Mouse (Mus musculus) adrenal gland, postnatal 14 days (tissue): ENCODE data around the gene Litaf. TPM values are rescaled to one million over a fixed set of nuclear protein-coding genes. Genes with fewer than 3 reads are reported as not detected.

Experiments used
- DNase-seq: peaks from one replicate; pipeline ENCODE4 v3.0.0; 2021; ENCODE audit warnings: mixed read lengths
- long read RNA-seq, 2 experiments: library from polyadenylated mRNA; stranded (forward); transcript quantifications; one replicate each; pipeline ENCODE4 v2.0.0; 2021
- total RNA-seq: library from RNA; stranded (reverse); gene quantifications from 2 replicates; pipeline ENCODE4 v1.2.3, GENCODE M21; 2021

Litaf gene
- 38.6 and 47.5 TPM in 2 replicates for total RNA-seq
- long read RNA-seq, experiment 1, transcript Litaf-201 (4 exons, 2,235 nt): major isoform, 35 of 47 reads
- long read RNA-seq, experiment 1, partial matches to known transcripts: 8 of 47 reads
- long read RNA-seq, experiment 1, other reads (novel, unspliced or antisense): 4 of 47 reads
- long read RNA-seq, experiment 2, transcript Litaf-201 (4 exons, 2,235 nt): major isoform, 18 of 20 reads
- long read RNA-seq, experiment 2, partial matches to known transcripts: 1 of 20 reads
- long read RNA-seq, experiment 2, other reads (novel, unspliced or antisense): 1 of 20 reads

- peak; percentile 99 for DNase-seq
These were observed at the start of gene Litaf for GRCm38 (mm10) chr16:11066029-11066832. Gene Litaf (minus strand): TSS chr16:11066157.

- no peak for DNase-seq
These were observed 43.3 kb upstream of the Litaf start for GRCm38 (mm10) chr16:11109198-11109740.

GRCm38 (mm10) chr16:11104905-11105304, 38.9 kb upstream of the Litaf start:
- DNase-seq: no peak

DNA sequence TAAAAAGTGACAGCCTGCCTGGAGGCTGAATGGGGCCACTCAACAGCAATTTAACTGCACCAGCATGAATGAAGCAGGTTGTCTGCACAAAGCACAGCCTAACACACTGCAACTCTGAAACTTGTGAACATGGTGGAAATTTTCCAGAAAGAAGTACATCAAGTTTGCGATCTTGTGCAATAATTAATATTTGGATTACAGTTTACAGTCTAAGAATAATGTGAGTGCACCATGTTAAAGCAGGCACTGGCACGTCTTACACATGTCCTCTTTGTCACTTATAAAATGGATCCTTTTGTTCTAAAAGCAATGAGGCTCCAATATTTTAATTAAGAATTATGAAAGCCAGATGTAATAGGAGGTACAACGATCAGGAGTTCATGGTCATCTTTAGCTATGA, 31.3 kb upstream of the Litaf start:
- no peak for DNase-seq

- DNase-seq: no peak
These were observed 27.9 kb upstream of the Litaf start for GRCm38 (mm10) chr16:11093717-11094386.

DNA sequence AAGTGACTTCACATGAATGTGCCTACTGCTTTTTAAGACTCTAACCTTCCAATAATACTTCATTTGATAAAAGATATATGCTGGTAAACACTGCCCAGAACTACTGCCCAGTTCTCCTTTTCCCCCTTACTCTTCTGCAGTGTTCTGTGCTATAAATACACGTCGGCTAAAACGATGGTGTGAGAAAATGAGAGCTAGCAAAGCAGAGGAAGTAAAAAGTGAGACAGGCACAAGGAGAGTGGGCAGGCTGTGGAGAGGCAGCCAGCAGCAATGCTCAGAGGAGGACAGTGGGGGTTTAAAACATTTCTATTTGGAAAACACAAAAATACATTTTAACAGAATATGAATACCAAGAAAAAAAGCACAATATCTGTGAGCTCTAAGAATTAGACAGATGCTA, 26.6 kb upstream of the Litaf start:
- DNase-seq: no peak

DNA sequence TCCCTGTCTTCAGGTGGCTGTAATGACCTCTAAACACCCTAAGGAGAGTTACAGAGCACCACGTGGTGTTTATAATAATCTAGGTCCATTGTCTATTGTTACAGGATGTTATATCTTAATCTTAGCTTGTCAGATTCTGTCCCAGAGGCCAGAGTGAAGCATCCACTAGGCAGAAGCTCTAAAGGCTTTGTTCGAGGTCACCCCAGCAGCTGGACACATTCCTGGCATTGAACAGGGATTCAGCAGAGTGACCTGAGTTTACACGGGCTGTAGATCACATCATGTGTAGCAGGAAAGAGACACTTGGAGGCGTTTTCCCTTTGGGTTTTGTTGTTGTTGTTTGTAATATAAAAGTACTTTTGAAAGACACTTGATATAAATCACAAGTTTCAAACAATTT, 26.1 kb upstream of the Litaf start:
- peak; percentile 40 for DNase-seq

GRCm38 (mm10) chr16:11090836-11091570, 25.0 kb upstream of the Litaf start:
- peak; percentile 19 for DNase-seq

DNA sequence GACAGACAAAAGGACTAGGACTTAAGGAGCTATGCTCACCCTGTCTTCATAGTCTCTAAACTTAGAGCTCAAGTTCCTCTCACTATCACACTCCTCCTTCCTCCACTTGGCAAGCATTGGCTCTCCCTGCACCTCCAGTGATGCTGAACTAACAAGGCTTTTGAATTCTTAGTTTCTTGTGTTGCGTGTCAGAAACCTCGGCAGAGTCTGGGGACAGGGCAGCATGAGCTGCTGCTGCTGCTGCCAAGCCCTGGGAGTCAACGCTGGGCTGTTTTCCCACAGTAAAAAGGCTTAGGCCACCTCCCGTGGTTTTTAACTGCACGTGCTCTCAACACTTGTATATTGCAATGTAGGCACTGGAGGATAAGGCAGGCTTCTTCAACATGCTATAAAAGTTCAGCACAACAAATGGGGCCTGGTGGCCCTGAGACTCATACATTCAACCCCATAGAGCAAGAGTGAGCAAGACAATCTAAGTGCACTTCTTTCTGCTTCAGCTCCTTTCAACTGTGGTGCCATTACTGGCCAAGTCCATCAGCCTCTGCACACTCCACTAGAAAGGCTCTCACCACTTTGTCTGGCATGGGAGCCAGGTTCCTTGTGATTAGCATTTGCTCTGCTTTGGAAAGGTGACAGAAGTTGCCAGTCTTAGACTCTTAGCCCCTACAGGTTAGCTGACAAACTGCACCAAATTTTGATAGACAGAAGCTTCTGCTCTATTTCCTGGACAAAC, 21.1 kb upstream of the Litaf start:
- DNase-seq: no peak

- no peak for DNase-seq
These were observed 20.3 kb upstream of the Litaf start for GRCm38 (mm10) chr16:11086299-11086698.

DNA sequence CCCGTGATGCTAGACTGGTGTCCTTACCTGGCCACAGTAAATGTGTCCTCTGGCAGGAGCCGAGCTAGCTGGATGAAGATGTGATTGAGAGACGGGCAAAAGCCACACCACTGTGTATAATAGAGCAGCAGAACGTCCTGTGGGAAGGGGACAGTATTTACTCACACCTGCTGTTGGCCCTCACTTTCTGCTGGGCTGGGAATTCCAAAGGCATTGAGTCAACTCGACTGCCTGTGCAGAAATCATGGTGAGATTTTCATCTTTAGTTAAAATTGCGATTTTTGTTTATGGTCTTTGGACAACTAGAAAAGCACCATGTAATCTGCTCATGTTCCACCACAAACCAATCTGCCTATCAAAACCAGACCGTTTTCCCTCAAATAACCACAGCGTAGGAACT, 18.2 kb upstream of the Litaf start:
- no peak for DNase-seq

GRCm38 (mm10) chr16:11078216-11078869, 12.4 kb upstream of the Litaf start:
- no peak for DNase-seq

- DNase-seq: no peak
These were observed 11.7 kb upstream of the Litaf start for GRCm38 (mm10) chr16:11077601-11078201.

DNA sequence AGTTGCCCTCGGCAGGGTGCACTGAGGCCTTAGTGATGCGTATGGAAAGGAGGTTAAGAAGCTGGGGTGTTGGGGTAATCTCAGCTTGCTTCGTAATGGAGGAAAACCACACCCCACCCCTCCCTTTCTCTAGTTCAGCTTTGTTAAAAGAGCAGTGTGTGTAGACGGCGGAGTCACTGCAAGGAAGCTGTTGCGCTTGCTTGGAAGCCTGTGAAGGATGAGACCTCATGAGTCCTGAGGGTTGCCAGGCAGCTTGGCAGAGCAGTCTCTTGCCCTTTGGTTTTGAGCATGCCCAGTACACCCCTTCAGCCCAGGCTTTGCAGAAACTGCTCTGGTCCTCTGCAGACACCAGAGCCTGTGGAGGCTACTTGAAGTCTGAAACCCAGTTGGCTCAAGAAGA, 7.1 kb upstream of the Litaf start:
- peak; percentile 62 for DNase-seq

DNA sequence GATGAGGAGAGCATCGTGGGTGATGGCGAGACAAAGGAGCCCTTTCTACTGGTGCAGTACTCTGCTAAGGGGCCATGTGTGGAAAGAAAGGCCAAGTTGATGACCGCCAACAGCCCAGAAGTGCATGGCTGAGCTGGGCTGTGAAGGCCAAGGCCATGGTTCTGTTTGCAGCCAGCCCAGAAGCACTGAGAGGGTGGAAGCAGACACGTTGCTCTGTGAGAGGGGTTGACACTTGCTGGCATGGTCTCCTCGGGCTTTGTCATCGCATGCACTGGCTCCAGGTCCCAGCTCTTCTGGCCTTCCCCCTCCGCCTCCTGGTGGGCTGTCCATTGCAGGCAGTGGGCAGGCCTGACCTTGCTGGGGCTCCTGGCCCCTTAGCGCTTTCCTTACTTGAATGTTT, 6.5 kb upstream of the Litaf start:
- peak; percentile 76 for DNase-seq

GRCm38 (mm10) chr16:11071887-11072286, 5.9 kb upstream of the Litaf start:
- DNase-seq: no peak

GRCm38 (mm10) chr16:11071176-11071575, 5.2 kb upstream of the Litaf start:
- DNase-seq: peak; percentile 58

DNA sequence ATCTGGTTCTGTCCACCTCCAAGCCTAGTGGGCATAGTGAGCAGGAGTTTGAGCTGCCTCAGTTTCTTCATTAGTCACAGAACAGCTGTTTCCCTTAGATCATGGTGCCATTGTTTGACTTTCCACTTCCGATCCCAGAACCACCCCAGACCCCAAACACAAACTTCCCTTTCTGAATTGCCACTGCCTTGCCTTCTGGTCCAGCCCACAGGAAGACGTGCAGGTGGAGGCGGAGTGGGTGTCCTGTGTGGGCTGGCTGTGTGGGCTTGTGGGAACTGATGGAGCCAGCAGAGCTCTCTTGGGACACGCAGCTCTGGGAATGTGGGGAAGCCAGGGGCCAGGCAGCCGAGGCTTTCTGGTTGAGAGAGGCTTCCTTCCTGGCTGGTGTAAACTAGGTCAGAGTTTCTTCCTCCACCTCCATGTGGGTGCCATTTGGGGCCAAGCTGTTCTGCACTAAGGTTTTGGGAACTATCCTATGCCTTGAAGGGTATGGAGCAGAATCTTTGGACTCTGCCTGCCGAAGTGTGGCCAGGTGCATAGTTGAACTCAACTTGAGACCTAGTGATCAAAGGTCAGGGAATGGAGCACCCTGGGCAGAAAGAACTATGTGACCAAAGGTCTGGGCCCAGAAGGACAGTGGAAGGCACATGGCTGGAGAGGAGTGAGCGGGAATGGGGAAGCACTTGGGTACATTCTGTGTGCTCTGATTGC, 3.9 kb upstream of the Litaf start:
- peak; percentile 50 for DNase-seq

GRCm38 (mm10) chr16:11069271-11069670, 3.3 kb upstream of the Litaf start:
- DNase-seq: no peak

DNA sequence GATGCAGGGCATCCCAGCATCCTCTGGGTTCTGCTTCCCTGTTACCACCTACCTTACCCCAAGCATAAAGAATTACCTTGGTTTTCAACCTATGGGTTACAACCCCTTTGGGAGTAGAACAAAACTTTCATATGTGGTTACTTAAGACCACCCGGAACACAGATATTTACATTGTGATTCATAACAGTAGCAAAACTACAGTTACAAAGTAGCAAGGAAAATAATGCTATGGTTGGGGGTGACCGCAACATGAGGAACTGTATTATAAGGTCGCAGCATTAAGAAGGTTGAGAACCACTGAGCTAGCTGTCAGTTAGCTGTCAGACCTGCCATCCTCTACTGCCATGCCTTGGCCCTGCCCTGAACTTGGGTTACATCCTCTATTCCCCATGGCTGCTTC, 2.7 kb upstream of the Litaf start:
- no peak for DNase-seq
